Mouse (Mus musculus): ENCODE results near the gene Dnaja2. TPM values are rescaled to one million over a fixed set of nuclear protein-coding genes. Genes with fewer than 3 reads are reported as not detected.

Gene Dnaja2
- total and polyA plus RNA-seq, 3 experiments = 150 to 471 (median 227) TPM

DNA sequence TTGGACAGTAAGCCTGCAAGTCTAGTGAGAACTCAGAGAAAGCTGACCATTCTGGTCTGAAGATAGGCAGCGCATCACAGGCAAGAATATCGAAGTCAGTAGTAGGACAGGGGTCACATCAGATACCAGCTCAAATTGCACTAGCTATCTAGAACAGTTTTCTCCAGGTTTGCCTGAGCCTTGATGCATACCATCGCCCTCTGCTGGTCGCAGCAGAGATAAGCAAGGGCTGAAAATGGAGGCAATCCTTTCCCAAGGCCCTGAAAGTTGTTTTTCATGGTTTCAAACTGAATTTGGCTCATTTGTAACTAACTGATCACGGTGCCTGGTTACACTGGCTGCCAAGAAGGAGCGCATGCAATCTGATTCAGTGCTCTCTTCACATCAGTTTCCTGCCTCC is 29.0 kb downstream of the Dnaja2 start:
- Histone ChIP-seq H3K4me3 (replicated peaks in 1 of 3; ENCODE audit: low read depth in 2 of 3, low read length in 2 of 3, poor library complexity in 1 of 3) (no peak overlapping the region), H3K79me2 (replicated peaks; ENCODE audit: control insufficient read depth, extremely low read depth, insufficient read depth, poor library complexity, severe bottlenecking) (no peaks in the 10 kb centered on the region), H3K9ac (ENCODE audit: insufficient read depth, low read depth) (no peak overlapping the region), H3K4me1 (ENCODE audit: control insufficient read depth in 1 of 2, insufficient read depth in 2 of 2) (peaks cover 0 to 4% of the 10 kb centered on the region in 2 experiments; a peak in 1 of 4 replicates), H3K9me3 (replicated peaks; ENCODE audit: low read length) (peaks cover 5% of the 10 kb centered on the region), H3K27ac (ENCODE audit: insufficient read depth, low read depth) (no peak overlapping the region), H3K27me3 (replicated peaks) (no peaks in the 10 kb centered on the region), H3K4me2 (ENCODE audit: insufficient read depth, low read depth, poor library complexity, severe bottlenecking) (no peak overlapping the region), H3K36me3 (replicated peaks in 1 of 2; ENCODE audit: control insufficient read depth in 1 of 2, insufficient read depth in 1 of 2, low read length in 1 of 2) (peaks cover 58 to 79% of the 10 kb centered on the region in 2 experiments)
- peak; percentile 89 for TF ChIP-seq SMC3 (IDR thresholded peaks at IDR 0.05; ENCODE audit: low read depth, low read length)
- no peak for TF ChIP-seq MEF2A (IDR thresholded peaks at IDR 0.05; ENCODE audit: borderline replicate concordance, low read depth, low read length)
- TF ChIP-seq CTCF (conservative IDR thresholded peaks at IDR 0.05 in 1 of 2, IDR thresholded peaks at IDR 0.05 in 1 of 2; ENCODE audit: low read depth in 2 of 2, low read length in 2 of 2) = peak; percentile 88
- no peak for TF ChIP-seq MAX (IDR thresholded peaks at IDR 0.05; ENCODE audit: low read length)
- no peak for TF ChIP-seq TBP (conservative IDR thresholded peaks at IDR 0.05; ENCODE audit: low read depth, low read length)
- TF ChIP-seq RAD21 (IDR thresholded peaks at IDR 0.05; ENCODE audit: low read depth, low read length) = peak; percentile 58
- no peak for TF ChIP-seq POLR2A (IDR thresholded peaks at IDR 0.05; ENCODE audit: low read depth, low read length)
- dilution Hi-C loops (cut with MboI; ENCODE audit: extremely low pct_ligation_motif_present, extremely low pct_unique_long_range_greater_than_20kb, low sequenced_read_pairs) (no loop called here), in situ Hi-C loops (cut with MboI; ENCODE audit: low pct_ligation_motif_present, low pct_unique_long_range_greater_than_20kb, low sequenced_read_pairs) (loop anchor here (25.0 kb wide), 1 partner anchor 214 kb away; no protein-coding TSS in a partner anchor)
- DNase-seq (ENCODE audit: extremely low read depth) = peak; percentile 61

DNA sequence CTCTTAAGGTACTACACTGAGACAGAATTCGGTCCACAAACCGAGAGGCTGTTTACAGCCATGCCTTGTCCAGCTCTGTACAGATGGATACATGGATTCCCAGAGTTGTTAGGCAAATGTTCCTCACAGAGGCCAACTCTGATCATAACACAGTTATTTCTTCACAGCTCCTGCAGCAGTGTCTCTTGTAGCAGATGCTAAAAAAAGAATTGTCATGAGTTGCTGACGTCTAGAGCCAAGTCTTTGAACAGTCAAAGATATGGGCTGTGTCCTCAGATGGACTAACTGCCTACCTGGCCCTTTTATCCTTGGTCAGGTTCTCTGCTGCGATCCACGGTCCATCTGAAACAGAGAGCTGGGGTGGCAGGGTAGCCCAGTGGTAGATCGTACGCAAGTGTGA is 31.1 kb downstream of the Dnaja2 start:
- Histone ChIP-seq H3K9me3 (replicated peaks; ENCODE audit: low read length) (no peaks in the 10 kb centered on the region), H3K9ac (ENCODE audit: insufficient read depth, low read depth) (no peak overlapping the region), H3K4me3 (replicated peaks in 1 of 3; ENCODE audit: low read depth in 2 of 3, low read length in 2 of 3, poor library complexity in 1 of 3) (no peak overlapping the region), H3K27me3 (replicated peaks) (no peaks in the 10 kb centered on the region), H3K27ac (ENCODE audit: insufficient read depth, low read depth) (no peak overlapping the region), H3K4me1 (ENCODE audit: control insufficient read depth in 1 of 2, insufficient read depth in 2 of 2) (peaks cover 0 to 4% of the 10 kb centered on the region in 2 experiments; a peak in 1 of 4 replicates), H3K36me3 (replicated peaks in 1 of 2; ENCODE audit: control insufficient read depth in 1 of 2, insufficient read depth in 1 of 2, low read length in 1 of 2) (peaks cover 70 to 81% of the 10 kb centered on the region in 2 experiments), H3K4me2 (ENCODE audit: insufficient read depth, low read depth, poor library complexity, severe bottlenecking) (no peak overlapping the region), H3K79me2 (replicated peaks; ENCODE audit: control insufficient read depth, extremely low read depth, insufficient read depth, poor library complexity, severe bottlenecking) (no peaks in the 10 kb centered on the region)
- TF ChIP-seq ELF1 (IDR thresholded peaks at IDR 0.05; ENCODE audit: low read depth, low read length) = no peak
- TF ChIP-seq TCF12 (IDR thresholded peaks at IDR 0.05; ENCODE audit: low read depth, low read length) = no peak
- TF ChIP-seq POLR2AphosphoS2 (IDR thresholded peaks at IDR 0.05; ENCODE audit: low read depth, low read length) = no peak
- TF ChIP-seq ZKSCAN1 (IDR thresholded peaks at IDR 0.05; ENCODE audit: borderline replicate concordance, low read depth, low read length) = no peak
- TF ChIP-seq JUN (IDR thresholded peaks at IDR 0.05; ENCODE audit: insufficient read depth, low read depth, low read length) = no peak
- TF ChIP-seq ZC3H11A (IDR thresholded peaks at IDR 0.05; ENCODE audit: low read depth, low read length) = no peak
- no peak for TF ChIP-seq GABPA (IDR thresholded peaks at IDR 0.05; ENCODE audit: insufficient replicate concordance, low read depth, low read length)
- TF ChIP-seq MYC (IDR thresholded peaks at IDR 0.05; ENCODE audit: low read depth, low read length) = no peak
- TF ChIP-seq MAX (IDR thresholded peaks at IDR 0.05; ENCODE audit: low read length) = no peak
- TF ChIP-seq EP300 (IDR thresholded peaks at IDR 0.05; ENCODE audit: low read length) = no peak
- TF ChIP-seq PAX5 (IDR thresholded peaks at IDR 0.05; ENCODE audit: low read length) = no peak
- no peak for TF ChIP-seq ZNF384 (IDR thresholded peaks at IDR 0.05; ENCODE audit: low read depth, low read length)
- no peak for TF ChIP-seq RCOR1 (conservative IDR thresholded peaks at IDR 0.05; ENCODE audit: low read depth, low read length)
- DNase-seq (ENCODE audit: extremely low read depth) = no peak
- dilution Hi-C loops (cut with MboI; ENCODE audit: extremely low pct_ligation_motif_present, extremely low pct_unique_long_range_greater_than_20kb, low sequenced_read_pairs) = no loop called here
- in situ Hi-C loops (cut with MboI; ENCODE audit: low pct_ligation_motif_present, low pct_unique_long_range_greater_than_20kb, low sequenced_read_pairs) = no loop called here
